Mouse (Mus musculus): ENCODE measurements around the gene Myrfl. TPM values are rescaled to one million over a fixed set of nuclear protein-coding genes. Genes with fewer than 3 reads are reported as not detected.

Myrfl gene
- total RNA-seq, 2 experiments from 2014 or later: not detected

- no peak for ATAC-seq (replicated peaks; ENCODE audit: low FRiP score, poor library complexity, severe bottlenecking)
Observed at GRCm38 (mm10) chr10:116841551-116841950, 55.2 kb downstream of the Myrfl start.

- no peak for ATAC-seq (replicated peaks; ENCODE audit: low FRiP score, poor library complexity, severe bottlenecking)
Observed at GRCm38 (mm10) chr10:116830676-116831075, 66.0 kb downstream of the Myrfl start.

DNA sequence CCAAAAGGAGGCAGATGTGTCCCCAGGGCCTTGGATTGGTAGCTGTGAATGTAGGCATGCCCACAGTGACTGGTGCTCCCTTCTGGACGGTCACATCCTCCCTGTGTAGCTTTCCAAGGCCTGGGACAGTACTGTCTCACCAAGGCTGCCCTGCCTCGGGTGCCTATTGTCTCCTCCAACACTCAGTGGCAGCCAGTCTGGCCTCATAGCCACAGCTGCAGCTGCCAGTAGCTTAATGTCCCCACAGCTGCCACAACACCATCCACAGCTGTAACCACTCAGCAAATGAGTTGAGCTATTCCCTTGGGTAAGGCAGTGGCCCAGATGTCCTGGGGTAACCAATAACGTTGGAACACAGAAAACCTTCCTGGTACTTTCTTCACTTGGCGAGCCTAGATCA lies 68.6 kb downstream of the Myrfl start:
- ATAC-seq (replicated peaks; ENCODE audit: low FRiP score, poor library complexity, severe bottlenecking): no peak

DNA sequence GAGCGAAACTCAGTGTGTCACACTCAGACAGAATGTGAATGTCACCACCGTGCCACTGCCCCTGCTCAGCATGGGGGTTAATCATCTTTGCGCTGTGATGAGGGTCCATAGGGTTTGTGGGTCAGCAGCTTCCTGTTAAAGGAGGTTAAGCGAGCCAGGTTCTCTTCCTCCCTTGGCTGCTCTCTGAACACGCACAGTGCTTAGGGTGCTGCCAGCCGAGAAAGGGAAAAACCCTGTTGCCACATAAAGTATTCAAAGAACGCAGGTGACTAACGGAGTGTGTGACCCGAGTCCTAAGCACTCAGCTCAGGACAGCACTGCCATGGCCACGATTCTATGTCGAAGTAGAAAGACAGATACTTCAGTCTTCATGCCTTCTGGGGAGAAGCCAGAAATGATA lies 69.4 kb downstream of the Myrfl start:
- no peak for ATAC-seq (replicated peaks; ENCODE audit: low FRiP score, poor library complexity, severe bottlenecking)

- no peak for ATAC-seq (replicated peaks; ENCODE audit: low FRiP score, poor library complexity, severe bottlenecking)
Observed at GRCm38 (mm10) chr10:116815311-116816060, 81.2 kb downstream of the Myrfl start.

DNA sequence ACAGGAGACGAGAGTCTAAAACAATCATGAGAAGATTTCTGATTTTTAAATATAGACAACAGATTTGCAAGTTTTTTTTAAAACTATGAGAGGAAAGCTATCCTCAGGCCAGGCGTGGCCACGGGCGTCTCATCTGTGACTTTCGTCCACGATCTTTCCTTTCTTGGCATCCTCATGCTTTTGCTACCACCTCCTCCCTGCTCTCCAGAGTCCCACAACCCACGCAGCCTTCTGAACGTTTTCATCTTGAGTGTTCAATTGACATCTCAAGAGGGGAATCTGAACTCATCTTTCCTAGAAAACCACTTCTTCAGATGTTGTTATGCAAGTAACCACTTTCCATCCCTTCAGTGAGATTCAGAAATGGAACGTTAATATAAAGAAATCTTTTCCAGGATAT lies 83.6 kb downstream of the Myrfl start:
- ATAC-seq (replicated peaks; ENCODE audit: low FRiP score, poor library complexity, severe bottlenecking): no peak

- ATAC-seq (replicated peaks; ENCODE audit: low FRiP score, poor library complexity, severe bottlenecking): no peak
Observed at GRCm38 (mm10) chr10:116810738-116811137, 86.0 kb downstream of the Myrfl start.

GRCm38 (mm10) chr10:116809383-116809782 lies 87.3 kb downstream of the Myrfl start:
- no peak for ATAC-seq (replicated peaks; ENCODE audit: low FRiP score, poor library complexity, severe bottlenecking)

DNA sequence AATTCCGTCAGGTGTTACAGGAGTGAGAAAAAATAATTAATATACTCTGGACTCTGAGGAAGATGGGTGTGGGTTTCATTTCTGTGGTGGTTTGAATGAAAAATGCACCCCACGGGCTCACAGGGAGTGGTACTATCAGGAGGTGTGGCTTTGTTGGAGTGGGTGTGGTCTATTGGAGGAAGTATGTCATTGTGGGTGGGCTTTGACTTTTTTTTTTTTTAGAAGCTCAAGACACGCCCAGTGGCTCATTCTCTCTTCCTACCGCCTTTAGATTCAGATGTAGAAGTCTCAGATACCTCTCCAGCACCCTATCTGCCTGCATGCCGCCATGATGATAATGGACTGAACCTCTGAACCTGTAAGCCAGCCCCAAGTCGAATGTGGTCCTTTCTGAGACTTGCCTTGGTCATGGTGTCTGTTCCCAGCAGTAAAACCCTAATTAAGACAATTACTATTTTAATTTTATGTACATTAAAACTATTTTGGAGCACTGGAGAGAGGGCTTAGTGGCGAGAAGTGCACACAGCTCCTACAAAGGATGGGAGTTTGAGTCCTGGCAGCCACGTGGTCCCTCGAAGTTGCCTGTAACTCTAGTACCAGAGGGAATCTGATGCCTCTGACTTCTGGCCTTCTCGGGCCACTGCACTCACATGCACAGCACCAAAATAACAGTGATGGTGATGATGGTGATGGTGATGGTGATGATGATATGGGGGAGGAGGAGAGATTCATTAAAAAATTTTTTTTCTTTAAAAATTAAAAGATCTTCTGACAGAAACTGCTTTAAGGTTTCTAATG lies 88.0 kb downstream of the Myrfl start:
- no peak for ATAC-seq (replicated peaks; ENCODE audit: low FRiP score, poor library complexity, severe bottlenecking)

DNA sequence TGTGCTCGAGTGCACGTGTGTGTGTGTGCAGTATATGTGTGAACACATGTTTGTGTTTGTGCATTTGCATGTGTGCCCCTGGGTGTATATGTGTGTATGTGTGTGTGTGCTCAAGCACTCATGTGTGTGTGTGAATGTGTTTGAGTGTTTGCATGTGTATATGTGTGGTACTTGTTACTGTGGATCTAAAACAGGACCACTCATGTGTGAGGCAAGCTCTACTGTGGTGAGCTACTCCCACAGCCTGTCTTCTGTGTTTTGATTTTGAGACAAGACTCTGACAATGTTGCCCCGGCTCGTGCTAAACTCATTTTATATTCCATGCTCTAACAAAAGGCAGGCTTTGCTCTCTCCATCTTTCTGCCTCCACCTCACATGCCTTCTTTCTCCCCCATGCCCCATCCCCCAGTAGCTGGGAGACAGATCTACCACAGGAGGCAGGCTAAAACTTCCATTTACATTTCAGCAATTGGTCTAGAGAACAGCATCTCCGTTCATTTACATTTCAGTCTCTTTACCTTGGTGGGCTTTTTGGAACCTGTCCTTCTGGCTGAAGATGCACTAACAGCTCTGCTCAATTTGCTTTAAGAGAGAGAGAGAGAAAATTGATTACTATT lies 94.4 kb downstream of the Myrfl start:
- ATAC-seq (replicated peaks; ENCODE audit: low FRiP score, poor library complexity, severe bottlenecking): no peak

DNA sequence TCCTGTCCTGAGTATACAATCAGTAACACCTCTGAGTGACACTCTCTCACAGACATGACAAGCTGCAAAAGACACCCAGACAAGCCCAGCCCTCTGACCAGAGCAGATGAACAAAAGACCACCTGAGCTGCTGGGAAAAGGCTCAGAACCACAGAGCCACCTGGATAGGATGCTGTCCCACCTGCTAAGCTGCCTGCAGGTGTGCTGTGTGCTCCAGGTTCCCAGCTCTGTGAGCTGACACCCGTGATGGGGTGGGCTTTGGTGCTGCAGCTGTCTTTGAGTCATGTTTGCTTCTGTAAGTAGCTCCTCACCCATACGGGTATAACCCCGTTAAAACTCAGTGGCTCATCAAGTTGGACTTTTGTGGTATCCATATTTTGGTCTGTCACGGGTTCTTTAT lies 95.4 kb downstream of the Myrfl start:
- no peak for ATAC-seq (replicated peaks; ENCODE audit: low FRiP score, poor library complexity, severe bottlenecking)

- no peak for ATAC-seq (replicated peaks; ENCODE audit: low FRiP score, poor library complexity, severe bottlenecking)
Observed at GRCm38 (mm10) chr10:116796066-116796465, 100.7 kb downstream of the Myrfl start.

DNA sequence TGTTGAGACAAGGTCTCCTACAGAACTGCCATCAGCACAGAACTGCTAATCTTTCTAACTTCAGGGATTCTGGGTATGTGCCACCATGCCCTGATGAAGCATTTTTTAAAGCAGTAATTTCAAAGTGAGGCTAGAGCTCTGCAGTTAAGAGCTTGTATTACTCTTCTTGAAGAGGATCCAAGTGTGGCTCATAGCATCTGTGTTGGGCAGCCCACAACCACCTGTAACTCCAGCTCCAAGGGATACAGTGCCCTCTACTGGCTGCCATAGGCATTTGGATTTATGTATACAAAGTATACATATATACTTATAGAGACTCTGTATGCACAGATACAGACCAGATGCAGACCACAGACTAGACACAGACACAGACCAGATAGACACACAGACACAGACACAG lies 107.6 kb downstream of the Myrfl start:
- no peak for ATAC-seq (replicated peaks; ENCODE audit: low FRiP score, poor library complexity, severe bottlenecking)

- ATAC-seq (replicated peaks; ENCODE audit: low FRiP score, poor library complexity, severe bottlenecking): no peak
Observed at GRCm38 (mm10) chr10:116788431-116788830, 108.3 kb downstream of the Myrfl start.

DNA sequence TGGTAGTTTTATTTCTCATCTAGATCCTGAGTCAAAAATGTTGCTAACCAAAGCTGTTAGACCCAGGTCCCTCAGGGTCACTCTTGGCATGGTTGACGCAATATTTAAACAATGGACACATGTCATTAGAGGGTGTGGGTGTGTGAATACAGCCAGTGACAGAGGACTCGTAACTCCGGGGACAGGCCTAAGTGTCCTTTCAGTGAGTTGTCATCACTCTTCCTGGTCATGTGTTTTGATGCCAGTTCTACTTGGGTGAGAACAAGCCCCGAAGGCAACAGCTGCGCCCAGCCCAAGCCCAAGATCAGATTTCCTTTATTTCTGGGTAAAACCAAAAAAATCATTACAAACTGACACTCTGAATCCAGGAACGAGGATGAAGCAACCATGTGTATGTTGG lies 112.6 kb downstream of the Myrfl start:
- no peak for ATAC-seq (replicated peaks; ENCODE audit: low FRiP score, poor library complexity, severe bottlenecking)

DNA sequence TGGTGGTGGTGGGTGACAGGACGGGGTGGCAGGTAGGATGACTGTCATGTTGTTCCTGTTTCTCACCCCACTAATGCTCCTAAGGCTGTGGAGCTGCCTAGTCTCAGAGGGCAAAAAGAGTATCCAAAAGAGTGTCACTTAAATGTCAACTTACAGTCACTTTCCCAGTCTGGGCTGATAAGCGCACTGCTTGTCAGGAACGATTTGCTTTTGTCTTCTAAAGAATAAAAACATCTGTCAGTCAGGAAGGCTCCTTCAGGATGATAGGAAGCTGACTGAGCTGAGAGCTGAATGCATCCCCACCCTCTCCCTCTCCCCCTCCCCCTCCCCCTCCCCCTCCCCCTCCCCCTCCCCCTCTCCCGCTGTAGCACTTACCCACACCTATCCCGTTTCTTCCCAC lies 113.7 kb downstream of the Myrfl start:
- ATAC-seq (replicated peaks; ENCODE audit: low FRiP score, poor library complexity, severe bottlenecking): no peak

- ATAC-seq (replicated peaks; ENCODE audit: low FRiP score, poor library complexity, severe bottlenecking): no peak
Observed at GRCm38 (mm10) chr10:116777947-116778346, 118.8 kb downstream of the Myrfl start.

GRCm38 (mm10) chr10:116776846-116777245 lies 119.9 kb downstream of the Myrfl start:
- ATAC-seq (replicated peaks; ENCODE audit: low FRiP score, poor library complexity, severe bottlenecking): no peak

DNA sequence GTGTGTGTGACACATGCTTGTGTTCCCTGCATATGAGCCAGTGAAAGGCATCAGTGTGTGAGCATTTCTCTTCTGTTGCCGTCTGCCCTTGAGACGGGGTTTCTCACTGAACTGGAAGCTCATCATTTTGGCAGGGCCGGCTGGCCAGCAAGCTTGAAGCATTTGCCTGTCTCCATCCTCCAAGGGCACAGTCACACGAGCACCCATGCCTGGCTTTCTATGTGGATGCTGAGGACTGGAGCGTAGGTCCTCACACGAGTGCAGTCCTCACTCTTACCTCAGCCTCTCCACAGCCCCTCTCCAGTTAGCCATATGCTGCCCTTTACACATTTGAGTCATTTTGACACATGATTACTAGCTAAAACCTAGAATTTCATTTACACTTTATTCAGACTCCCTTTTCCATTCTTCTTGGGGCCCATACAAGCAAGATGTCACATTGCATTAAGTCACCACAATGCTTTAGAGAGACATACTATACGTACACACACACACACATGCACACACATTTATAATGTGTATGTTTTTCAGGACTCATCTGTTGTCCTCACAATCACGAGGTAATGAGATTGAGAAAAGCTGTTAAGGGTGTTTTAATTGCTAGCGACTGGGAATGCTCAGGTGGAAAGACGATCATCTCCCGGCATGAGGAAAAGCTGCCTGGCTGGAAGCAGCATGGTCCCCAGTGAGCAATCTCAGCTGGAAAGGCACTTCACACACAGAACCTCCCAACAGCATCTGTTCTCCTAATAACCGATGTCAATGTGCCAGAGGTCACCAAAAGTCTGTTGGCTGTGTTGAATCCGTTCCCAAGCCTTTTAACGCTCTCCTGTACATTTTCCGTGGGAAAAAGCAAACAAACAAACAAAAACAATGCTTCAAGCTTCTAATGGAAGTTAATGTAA lies 122.6 kb downstream of the Myrfl start:
- ATAC-seq (replicated peaks; ENCODE audit: low FRiP score, poor library complexity, severe bottlenecking): no peak

Measured in erythroblast, adult 5-6 weeks (primary cell).